Mouse (Mus musculus) left cerebral cortex, adult 8-10 months (tissue): ENCODE measurements around the gene Plek. TPM values are rescaled to one million over a fixed set of nuclear protein-coding genes. Genes with fewer than 3 reads are reported as not detected.
"Not testable (repeated sequence)": the region's sequence is repeated elsewhere in the genome, so short reads cannot be mapped to it uniquely, and the experiment has no call there.

Source experiments
- DNase-seq, 2 experiments: peaks; one replicate each; pipeline ENCODE4 v3.0.0; 2022; ENCODE audit warnings: low spot score in 2 of 2
- total RNA-seq, 4 experiments: library from RNA; stranded (reverse); gene quantifications; 2 replicates each; pipeline ENCODE4 v1.2.4; 2022

Plek gene
- total RNA-seq: 10 to 100 TPM in 3 of 4 experiments, 1 to 10 TPM in 1; 8.1 to 26.6 (median 17.0) TPM

- peak; percentile 71 to 86 for DNase-seq
Measured at GRCm38 (mm10) chr11:17051545-17052475, at the start of gene Plek, which contains the start of gene Cnrip1. Gene Plek, minus strand, starts transcription at chr11:17052381. Gene Cnrip1, plus strand, starts transcription at chr11:17051586.

GRCm38 (mm10) chr11:17086106-17086505, 33.9 kb upstream of the Plek start:
- no peak for DNase-seq

DNA sequence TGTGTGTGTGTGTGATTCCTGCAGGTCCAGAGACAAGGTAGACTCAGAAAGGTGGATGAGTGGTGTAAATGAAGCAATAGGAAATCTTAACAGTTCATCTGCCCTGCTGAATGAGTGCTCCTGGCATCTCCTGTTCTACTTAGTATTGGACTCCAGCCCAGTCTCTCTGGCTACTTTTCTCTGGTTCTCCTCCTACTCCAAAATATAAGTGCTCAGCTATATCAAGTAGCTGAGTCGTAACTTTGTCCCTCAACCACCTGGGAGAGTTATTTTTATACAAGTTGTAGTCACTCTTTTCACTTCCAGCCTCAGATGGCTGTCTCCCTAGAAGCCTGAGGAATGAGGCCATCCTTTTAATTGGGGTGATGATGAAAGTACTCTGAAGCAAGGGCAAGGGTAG, 31.7 kb upstream of the Plek start:
- DNase-seq: peak in 1 of 2 experiments; percentile 42

DNA sequence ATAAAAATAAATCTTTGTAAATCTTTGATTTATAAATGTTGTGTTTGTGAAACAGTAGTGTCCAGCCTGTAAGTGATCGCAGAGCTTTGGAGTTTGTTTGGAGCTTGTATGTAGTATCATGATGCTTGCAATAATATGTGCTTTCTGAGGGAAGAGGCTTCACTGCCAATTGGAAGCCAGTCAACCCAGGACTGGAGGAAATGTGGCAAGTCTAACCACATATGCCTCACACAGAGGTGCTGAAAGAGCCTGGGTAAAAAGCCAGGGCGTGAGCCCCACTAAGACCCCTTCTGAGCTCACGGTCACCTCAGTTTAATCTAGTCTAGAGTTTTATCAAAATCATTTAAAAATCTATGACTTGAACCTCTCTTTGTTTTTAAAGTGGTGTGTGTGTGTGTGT, 31.3 kb upstream of the Plek start:
- no peak for DNase-seq

DNA sequence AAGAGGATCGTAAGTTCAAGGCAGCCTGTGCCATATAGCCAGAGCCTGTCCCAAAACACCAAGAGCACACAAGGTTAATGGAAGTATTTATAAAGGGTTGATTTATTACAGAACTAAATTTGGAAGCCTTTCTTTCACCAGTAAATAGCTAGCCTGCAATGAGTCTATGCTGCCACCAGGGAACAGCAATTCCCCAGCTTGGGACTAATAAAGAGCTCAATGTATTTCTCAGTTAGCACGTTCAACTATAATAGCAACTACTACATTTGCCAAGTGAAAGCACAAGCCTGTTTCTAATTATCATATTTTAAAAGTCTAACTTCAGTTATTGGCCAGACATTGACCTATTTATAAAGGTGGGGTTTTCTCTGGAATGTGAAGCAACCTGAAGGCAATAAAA, 30.8 kb upstream of the Plek start:
- DNase-seq: no peak

- no peak for DNase-seq
Measured at GRCm38 (mm10) chr11:17082086-17082485, 29.9 kb upstream of the Plek start.

- no peak for DNase-seq
Measured at GRCm38 (mm10) chr11:17075656-17076055, 23.5 kb upstream of the Plek start.

DNA sequence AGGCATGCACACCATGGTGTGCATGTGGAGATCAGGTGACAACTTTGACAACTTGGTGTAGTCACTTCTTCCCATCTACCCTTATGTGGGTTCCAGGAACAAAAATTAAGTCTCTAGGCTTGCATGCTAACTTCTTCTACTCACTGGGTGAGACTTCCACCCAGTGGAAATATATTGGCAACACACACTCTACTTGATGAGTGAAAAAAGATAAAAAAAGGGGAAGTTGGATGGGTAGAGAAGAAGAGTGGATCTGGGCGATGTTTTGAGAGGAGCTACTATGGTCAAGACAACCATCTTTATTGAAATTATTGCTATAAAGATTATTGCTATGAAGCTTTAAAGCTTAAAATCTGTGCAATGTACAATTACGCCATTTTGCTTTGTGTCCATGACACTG, 17.2 kb upstream of the Plek start:
- DNase-seq: not testable (repeated sequence)

DNA sequence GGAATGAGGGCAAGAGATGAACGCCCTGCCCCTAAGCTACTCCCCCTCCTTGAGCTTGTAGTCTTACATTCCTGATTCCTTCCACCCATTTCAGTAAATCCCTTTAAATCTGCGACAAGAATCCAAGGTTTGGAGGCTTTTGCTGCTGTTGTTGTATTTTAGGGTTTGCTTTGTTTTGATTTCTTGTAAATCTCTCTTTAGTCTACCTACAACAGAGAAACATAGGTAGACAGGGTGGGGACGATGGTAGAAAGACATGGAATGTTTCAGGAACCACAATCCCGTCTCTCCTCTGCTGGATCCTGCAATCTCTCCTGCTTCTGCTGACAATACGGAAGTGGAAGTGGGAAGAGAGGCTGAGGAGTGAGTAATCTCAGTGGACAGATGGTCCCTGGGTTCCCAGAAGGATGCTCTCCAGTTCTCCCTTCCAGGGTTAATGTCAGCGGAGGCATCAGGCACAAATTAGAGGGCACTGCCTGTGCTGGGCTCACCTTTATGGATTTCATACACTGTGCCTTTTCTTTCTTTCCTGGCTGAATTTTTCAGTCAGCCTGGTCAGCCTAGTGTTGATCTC, 382 bp upstream of the Plek start:
- DNase-seq: peak; percentile 18 to 21

DNA sequence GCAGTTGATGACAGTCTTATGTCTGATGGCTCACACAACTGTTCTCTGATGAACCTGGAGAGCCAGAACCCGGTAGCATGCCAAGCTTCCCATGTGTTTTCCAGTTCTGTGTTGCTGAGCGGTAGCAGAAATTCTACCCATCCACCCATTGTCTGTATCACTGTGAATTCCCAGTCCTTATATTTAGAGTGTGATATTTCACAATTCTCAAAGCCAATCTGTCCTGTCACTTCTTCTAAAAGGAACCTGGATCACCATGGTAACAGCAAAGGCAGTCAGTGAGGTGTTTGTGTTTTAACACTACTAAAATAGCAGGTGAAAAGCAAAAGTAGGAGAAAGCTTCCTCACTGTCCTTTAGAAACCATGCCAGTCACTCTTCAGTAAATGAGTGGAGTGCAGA, 6.4 kb downstream of the Plek start:
- DNase-seq: peak in 1 of 2 experiments; percentile 70

GRCm38 (mm10) chr11:17023984-17024383, 28.2 kb downstream of the Plek start:
- DNase-seq: no peak

GRCm38 (mm10) chr11:17023206-17023605, 29.0 kb downstream of the Plek start:
- DNase-seq: no peak

DNA sequence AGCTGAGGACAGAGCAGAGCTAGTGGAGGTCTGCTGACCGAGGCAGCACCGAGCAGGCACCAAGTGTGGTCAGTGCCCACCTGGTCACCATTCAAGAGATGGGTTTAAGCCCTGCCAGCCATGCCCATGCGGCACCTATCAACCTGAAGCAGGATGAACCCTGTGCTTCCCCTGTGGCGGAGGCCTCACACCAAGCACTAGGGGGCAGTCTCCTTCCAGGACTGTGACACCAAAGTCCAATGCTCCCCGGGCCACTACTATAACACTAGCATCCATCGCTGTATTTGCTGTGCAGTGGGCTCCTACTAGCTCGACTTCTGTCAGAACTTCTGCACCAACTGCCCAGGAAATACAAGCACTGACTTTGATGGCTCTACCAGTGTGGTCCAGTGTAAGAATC, 32.9 kb downstream of the Plek start:
- DNase-seq: no peak

GRCm38 (mm10) chr11:17012948-17013347, 39.2 kb downstream of the Plek start:
- no peak for DNase-seq

- no peak for DNase-seq
Measured at GRCm38 (mm10) chr11:17008498-17008941, 43.7 kb downstream of the Plek start.

DNA sequence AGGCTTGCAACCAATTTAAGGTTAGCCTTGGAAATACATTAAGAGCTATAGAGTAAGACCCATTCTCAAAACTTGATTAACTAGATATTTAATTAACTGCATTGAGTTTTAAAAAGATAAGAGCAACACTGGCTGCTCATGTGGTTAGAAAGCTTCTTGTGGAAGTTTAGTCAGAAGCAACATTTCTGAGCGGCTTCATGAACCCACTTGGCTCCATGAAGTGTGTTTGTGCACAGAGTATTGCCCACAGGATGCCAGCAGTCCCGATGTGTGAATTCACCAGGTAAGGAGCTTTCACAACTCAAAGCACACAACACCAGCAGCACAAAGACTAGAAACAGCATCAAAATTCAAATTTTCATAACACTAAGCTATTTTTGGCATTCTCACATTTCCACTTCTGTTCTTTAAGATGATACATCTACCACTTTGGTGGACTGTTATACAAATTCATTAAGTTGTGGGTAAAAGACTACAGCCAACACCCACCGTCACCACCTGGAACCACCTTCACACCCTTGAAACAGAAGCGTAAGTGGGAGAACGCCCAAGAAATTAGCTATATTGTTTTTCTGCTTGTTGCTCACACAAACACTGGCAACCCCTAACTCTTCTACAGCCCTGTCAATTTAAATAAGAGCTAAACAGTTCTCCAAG, 44.5 kb downstream of the Plek start:
- DNase-seq: peak in 1 of 2 experiments; percentile 39

DNA sequence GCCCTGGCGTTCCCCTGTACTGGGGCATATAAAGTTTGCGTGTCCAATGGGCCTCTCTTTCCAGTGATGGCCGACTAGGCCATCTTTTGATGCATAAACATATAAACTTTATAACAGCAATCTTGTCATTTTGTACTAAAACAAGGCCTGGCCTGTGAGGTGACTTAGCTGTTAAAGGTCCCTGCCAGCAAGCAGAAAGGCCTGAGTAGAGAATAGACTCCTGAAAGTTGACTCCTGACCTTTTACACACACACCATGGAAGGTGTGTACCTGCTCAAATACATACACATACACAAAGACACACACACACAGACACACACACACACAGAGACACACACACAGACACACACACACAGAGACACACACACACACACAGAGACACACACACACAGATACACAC, 45.7 kb downstream of the Plek start:
- not testable (repeated sequence) for DNase-seq

DNA sequence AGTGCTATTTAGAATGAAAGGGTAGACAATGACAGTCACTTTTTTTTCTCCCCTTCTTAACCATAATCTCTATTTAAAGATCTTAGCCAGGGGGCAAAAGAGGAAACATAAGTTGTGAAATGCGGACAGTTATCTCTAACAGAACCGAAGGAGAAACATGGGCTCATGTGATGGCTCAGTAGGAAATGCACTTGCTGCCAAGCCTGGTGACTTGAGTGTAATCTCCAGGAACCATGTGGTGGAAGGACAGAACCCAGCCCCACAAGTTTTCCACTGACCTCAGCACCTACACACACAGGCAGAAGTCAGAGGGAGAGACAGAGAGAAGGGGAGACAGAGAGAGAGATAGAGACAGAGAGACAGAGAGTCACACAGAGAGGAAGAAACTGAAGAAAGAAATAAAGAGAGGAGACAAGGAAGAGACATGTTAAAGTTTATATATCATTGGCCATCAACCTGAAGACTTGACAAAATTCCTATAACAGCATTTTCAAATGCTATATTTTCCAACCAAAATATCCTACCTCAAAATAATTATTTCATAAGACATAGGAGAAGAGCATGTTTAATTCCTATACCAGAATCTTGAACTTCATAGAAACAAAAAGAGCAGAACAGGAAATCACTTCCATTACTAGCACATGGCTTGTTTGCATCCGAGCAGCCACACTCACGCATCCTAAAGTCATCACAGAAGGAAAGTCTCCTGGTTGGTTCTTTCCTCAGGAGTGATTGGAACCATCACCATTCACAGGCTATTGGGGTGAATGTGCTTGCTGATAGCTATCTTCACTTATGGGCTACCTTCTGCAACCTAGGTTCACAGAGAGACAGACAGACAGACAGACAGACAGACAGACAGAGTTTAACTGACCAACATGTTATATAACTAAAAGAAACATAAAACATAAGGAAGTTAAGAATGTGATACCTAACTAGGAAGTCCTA, 47.0 kb downstream of the Plek start:
- no peak for DNase-seq

DNA sequence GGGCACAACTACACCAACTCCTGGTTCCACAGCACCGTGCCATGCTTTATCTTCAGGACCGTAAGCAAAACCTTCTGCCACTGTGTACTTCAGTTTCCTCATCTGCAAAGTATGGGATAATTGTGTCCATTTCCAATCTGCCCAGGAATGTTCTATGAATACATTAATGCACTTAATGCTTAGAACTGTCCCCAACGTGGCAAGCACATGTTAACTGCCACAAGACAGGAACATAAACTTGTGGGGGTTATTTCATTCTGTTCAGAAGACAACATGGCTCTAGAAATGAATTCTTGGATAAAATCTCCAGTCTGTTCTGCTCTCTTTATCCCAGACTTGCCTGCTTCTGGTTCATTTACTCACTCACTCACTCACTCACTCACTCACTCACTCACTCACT, 48.4 kb downstream of the Plek start:
- DNase-seq: no peak

DNA sequence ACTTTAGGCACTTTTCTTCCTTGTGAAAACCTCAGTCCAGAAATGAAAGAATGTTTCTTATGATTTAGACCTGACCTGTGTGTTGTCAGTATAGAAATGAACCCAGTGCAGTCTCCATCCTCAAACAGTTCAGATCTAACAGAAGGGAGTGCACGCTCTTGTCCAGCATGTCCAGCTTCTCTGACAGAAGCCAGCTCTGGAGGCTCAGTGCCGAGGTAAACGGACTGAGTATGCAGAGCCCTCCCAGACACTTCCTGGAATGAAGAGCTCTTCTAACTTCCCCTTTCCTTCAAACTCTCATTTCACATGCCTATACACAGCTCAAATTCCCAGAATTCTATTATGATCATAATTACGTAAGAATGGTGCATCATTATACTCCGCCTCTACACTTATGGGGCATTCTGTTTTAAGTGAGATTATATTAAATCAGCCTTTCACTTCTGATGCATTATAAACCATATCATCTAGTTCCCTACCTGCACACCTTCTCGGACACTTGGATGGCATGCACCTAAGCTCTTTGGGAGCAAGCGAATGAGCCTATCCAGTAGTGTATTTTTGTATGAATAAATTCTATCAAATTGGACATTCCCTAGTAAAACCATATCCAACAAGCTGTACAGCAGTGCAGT, 49.3 kb downstream of the Plek start:
- DNase-seq: no peak
